Mouse (Mus musculus): ENCODE measurements around the gene Frmd4a. TPM values are rescaled to one million over a fixed set of nuclear protein-coding genes. Genes with fewer than 3 reads are reported as not detected.

Gene Frmd4a
- total and polyA plus RNA-seq, 2 experiments from 2014 or later: 11.9 to 44.1 TPM

- H3K9ac ChIP-seq (replicated peaks; ENCODE audit: low read depth, low read length): no peak overlapping the region
- H3K4me1 ChIP-seq (ENCODE audit: control insufficient read depth, insufficient read depth): peaks cover 27% of the 10 kb centered on the region
- no peak overlapping the region for H3K4me2 ChIP-seq (ENCODE audit: low read depth, low read length)
- DNase-seq (ENCODE audit: low spot score) (no peak), ATAC-seq (ENCODE audit: insufficient read depth, low read depth) (0 out of 2 replicates have a peak, but pooled peaks have one; percentile 34)
- H3K9me3 ChIP-seq (replicated peaks; ENCODE audit: control insufficient read depth, low read length): no peaks in the 10 kb centered on the region
- H3K27me3 ChIP-seq (ENCODE audit: control insufficient read depth, insufficient read depth, low read length): no peaks in the 10 kb centered on the region
- H3K4me3 ChIP-seq (ENCODE audit: low read depth, low read length): no peak overlapping the region
- H3K36me3 ChIP-seq (replicated peaks; ENCODE audit: control insufficient read depth, insufficient read depth, low read length): no peaks in the 10 kb centered on the region
- WGBS: 46% methylated on average over 4 of the region's 4 CpGs
- TF ChIP-seq EP300 (IDR thresholded peaks at IDR 0.05; ENCODE audit: low read depth): 0 out of 2 replicates have a peak, but pooled peaks have one; percentile 43
- no peak for TF ChIP-seq CTCF (IDR thresholded peaks at IDR 0.05; ENCODE audit: low read depth)
- peak overlapping the region; percentile 39 for H3K27ac ChIP-seq (ENCODE audit: low read depth)
These were observed 458.5 kb downstream of the Frmd4a start for GRCm38 (mm10) chr2:4475991-4476390.

- 41% methylated on average over 5 of the region's 5 CpGs for WGBS
- peaks cover 27% of the 10 kb centered on the region for H3K4me1 ChIP-seq (ENCODE audit: control insufficient read depth, insufficient read depth)
- no peak for TF ChIP-seq CTCF (IDR thresholded peaks at IDR 0.05; ENCODE audit: low read depth)
- TF ChIP-seq EP300 (IDR thresholded peaks at IDR 0.05; ENCODE audit: low read depth): no peak
- DNase-seq (ENCODE audit: low spot score) (no peak), ATAC-seq (ENCODE audit: insufficient read depth, low read depth) (no peak)
- H3K4me3 ChIP-seq (ENCODE audit: low read depth, low read length): no peak overlapping the region
- no peaks in the 10 kb centered on the region for H3K36me3 ChIP-seq (replicated peaks; ENCODE audit: control insufficient read depth, insufficient read depth, low read length)
- no peak overlapping the region for H3K9ac ChIP-seq (replicated peaks; ENCODE audit: low read depth, low read length)
- no peak overlapping the region for H3K4me2 ChIP-seq (ENCODE audit: low read depth, low read length)
- no peaks in the 10 kb centered on the region for H3K27me3 ChIP-seq (ENCODE audit: control insufficient read depth, insufficient read depth, low read length)
- H3K27ac ChIP-seq (ENCODE audit: low read depth): peak overlapping the region; percentile 39
- no peaks in the 10 kb centered on the region for H3K9me3 ChIP-seq (replicated peaks; ENCODE audit: control insufficient read depth, low read length)
These were observed 459.1 kb downstream of the Frmd4a start for GRCm38 (mm10) chr2:4476608-4477007.

GRCm38 (mm10) chr2:4477311-4477710 is 459.8 kb downstream of the Frmd4a start:
- H3K9me3 ChIP-seq (replicated peaks; ENCODE audit: control insufficient read depth, low read length): no peaks in the 10 kb centered on the region
- DNase-seq (ENCODE audit: low spot score) (no peak), ATAC-seq (ENCODE audit: insufficient read depth, low read depth) (no peak)
- H3K27me3 ChIP-seq (ENCODE audit: control insufficient read depth, insufficient read depth, low read length): no peaks in the 10 kb centered on the region
- TF ChIP-seq CTCF (IDR thresholded peaks at IDR 0.05; ENCODE audit: low read depth) (no peak), EP300 (IDR thresholded peaks at IDR 0.05; ENCODE audit: low read depth) (no peak)
- H3K27ac ChIP-seq (ENCODE audit: low read depth): peak overlapping the region; percentile 39; the same call in 1 of the 2 replicates
- H3K36me3 ChIP-seq (replicated peaks; ENCODE audit: control insufficient read depth, insufficient read depth, low read length): no peaks in the 10 kb centered on the region
- no peak overlapping the region for H3K9ac ChIP-seq (replicated peaks; ENCODE audit: low read depth, low read length)
- 64% methylated on average over 5 of the region's 5 CpGs for WGBS
- no peak overlapping the region for H3K4me2 ChIP-seq (ENCODE audit: low read depth, low read length)
- H3K4me3 ChIP-seq (ENCODE audit: low read depth, low read length): no peak overlapping the region
- H3K4me1 ChIP-seq (ENCODE audit: control insufficient read depth, insufficient read depth): peaks cover 27% of the 10 kb centered on the region

GRCm38 (mm10) chr2:4480180-4480579 is 462.7 kb downstream of the Frmd4a start:
- ATAC-seq (ENCODE audit: insufficient read depth, low read depth): 0 out of 2 replicates have a peak, but pooled peaks have one; percentile 40
- no peak overlapping the region for H3K9ac ChIP-seq (replicated peaks; ENCODE audit: low read depth, low read length)
- peaks cover 11% of the 10 kb centered on the region for H3K4me1 ChIP-seq (ENCODE audit: control insufficient read depth, insufficient read depth)
- H3K27me3 ChIP-seq (ENCODE audit: control insufficient read depth, insufficient read depth, low read length): no peaks in the 10 kb centered on the region
- no peak overlapping the region for H3K4me3 ChIP-seq (ENCODE audit: low read depth, low read length)
- no peak overlapping the region for H3K4me2 ChIP-seq (ENCODE audit: low read depth, low read length)
- no peaks in the 10 kb centered on the region for H3K9me3 ChIP-seq (replicated peaks; ENCODE audit: control insufficient read depth, low read length)
- TF ChIP-seq CTCF (IDR thresholded peaks at IDR 0.05; ENCODE audit: low read depth) (no peak), EP300 (IDR thresholded peaks at IDR 0.05; ENCODE audit: low read depth) (no peak)
- no peaks in the 10 kb centered on the region; the same call in 1 of the 2 replicates for H3K36me3 ChIP-seq (replicated peaks; ENCODE audit: control insufficient read depth, insufficient read depth, low read length)
- no peak overlapping the region for H3K27ac ChIP-seq (ENCODE audit: low read depth)
- WGBS: 68% methylated on average over 5 of the region's 5 CpGs
- DNase-seq (ENCODE audit: low spot score): no peak

GRCm38 (mm10) chr2:4481154-4481553 is 463.6 kb downstream of the Frmd4a start:
- 58% methylated on average over 11 of the region's 11 CpGs for WGBS
- peaks cover 8% of the 10 kb centered on the region for H3K4me1 ChIP-seq (ENCODE audit: control insufficient read depth, insufficient read depth)
- ATAC-seq (ENCODE audit: insufficient read depth, low read depth) (no peak), DNase-seq (ENCODE audit: low spot score) (no peak)
- no peak overlapping the region for H3K9ac ChIP-seq (replicated peaks; ENCODE audit: low read depth, low read length)
- TF ChIP-seq CTCF (IDR thresholded peaks at IDR 0.05; ENCODE audit: low read depth) (no peak), EP300 (IDR thresholded peaks at IDR 0.05; ENCODE audit: low read depth) (no peak)
- H3K4me2 ChIP-seq (ENCODE audit: low read depth, low read length): no peak overlapping the region
- no peak overlapping the region for H3K4me3 ChIP-seq (ENCODE audit: low read depth, low read length)
- no peaks in the 10 kb centered on the region for H3K9me3 ChIP-seq (replicated peaks; ENCODE audit: control insufficient read depth, low read length)
- no peaks in the 10 kb centered on the region; the same call in 1 of the 2 replicates for H3K36me3 ChIP-seq (replicated peaks; ENCODE audit: control insufficient read depth, insufficient read depth, low read length)
- H3K27me3 ChIP-seq (ENCODE audit: control insufficient read depth, insufficient read depth, low read length): no peaks in the 10 kb centered on the region
- H3K27ac ChIP-seq (ENCODE audit: low read depth): no peak overlapping the region

- TF ChIP-seq CTCF (IDR thresholded peaks at IDR 0.05; ENCODE audit: low read depth) (no peak), EP300 (IDR thresholded peaks at IDR 0.05; ENCODE audit: low read depth) (no peak)
- no peak for ATAC-seq (ENCODE audit: insufficient read depth, low read depth)
- H3K9ac ChIP-seq (replicated peaks; ENCODE audit: low read depth, low read length): no peak overlapping the region
- no peak overlapping the region for H3K4me2 ChIP-seq (ENCODE audit: low read depth, low read length)
- H3K36me3 ChIP-seq (replicated peaks; ENCODE audit: control insufficient read depth, insufficient read depth, low read length): no peaks in the 10 kb centered on the region; the same call in 1 of the 2 replicates
- no peak for DNase-seq (ENCODE audit: low spot score)
- H3K27me3 ChIP-seq (ENCODE audit: control insufficient read depth, insufficient read depth, low read length): no peaks in the 10 kb centered on the region
- WGBS: 85% methylated on average over 5 of the region's 5 CpGs
- H3K9me3 ChIP-seq (replicated peaks; ENCODE audit: control insufficient read depth, low read length): no peaks in the 10 kb centered on the region
- H3K27ac ChIP-seq (ENCODE audit: low read depth): no peak overlapping the region
- no peaks in the 10 kb centered on the region for H3K4me1 ChIP-seq (ENCODE audit: control insufficient read depth, insufficient read depth)
- H3K4me3 ChIP-seq (ENCODE audit: low read depth, low read length): no peak overlapping the region
These were observed 468.7 kb downstream of the Frmd4a start for GRCm38 (mm10) chr2:4486185-4486584.

All from heart, postnatal 0 days (tissue).